Mouse (Mus musculus): ENCODE measurements around the gene Hist1h3i. TPM values are rescaled to one million over a fixed set of nuclear protein-coding genes. Genes with fewer than 3 reads are reported as not detected.
A peak's percentile ranks its signal among the peaks of the same experiment; 100 is the strongest.
"Not testable (repeated sequence)": the region's sequence is repeated elsewhere in the genome, so short reads cannot be mapped to it uniquely, and the experiment has no call there.

The Hist1h3i gene
- total RNA-seq (2022) = 10 to 100 TPM in 1 of 4 experiments, 1 to 10 TPM in 3; 6.6 to 10.5 (median 8.8) TPM

DNA sequence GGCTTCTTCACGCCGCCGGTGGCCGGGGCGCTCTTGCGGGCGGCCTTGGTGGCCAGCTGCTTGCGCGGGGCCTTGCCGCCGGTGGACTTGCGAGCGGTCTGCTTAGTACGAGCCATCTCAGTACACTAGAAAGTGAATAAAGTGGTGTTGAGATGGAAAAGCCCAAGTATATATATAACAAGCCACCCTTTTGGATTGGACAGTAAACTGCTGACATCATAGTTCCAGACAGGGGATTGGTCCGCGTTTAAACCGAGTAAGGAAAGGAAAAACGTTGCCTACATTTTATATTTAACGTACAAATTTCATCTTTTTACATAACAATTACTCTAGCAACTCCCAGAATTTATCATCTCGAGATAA lies at the start of gene Hist1h3i:
Hist1h3i (minus strand) TSS at position 116 of the 363 bp plus-strand sequence.
- DNase-seq (ENCODE audit: low spot score) = peak; percentile 84

DNA sequence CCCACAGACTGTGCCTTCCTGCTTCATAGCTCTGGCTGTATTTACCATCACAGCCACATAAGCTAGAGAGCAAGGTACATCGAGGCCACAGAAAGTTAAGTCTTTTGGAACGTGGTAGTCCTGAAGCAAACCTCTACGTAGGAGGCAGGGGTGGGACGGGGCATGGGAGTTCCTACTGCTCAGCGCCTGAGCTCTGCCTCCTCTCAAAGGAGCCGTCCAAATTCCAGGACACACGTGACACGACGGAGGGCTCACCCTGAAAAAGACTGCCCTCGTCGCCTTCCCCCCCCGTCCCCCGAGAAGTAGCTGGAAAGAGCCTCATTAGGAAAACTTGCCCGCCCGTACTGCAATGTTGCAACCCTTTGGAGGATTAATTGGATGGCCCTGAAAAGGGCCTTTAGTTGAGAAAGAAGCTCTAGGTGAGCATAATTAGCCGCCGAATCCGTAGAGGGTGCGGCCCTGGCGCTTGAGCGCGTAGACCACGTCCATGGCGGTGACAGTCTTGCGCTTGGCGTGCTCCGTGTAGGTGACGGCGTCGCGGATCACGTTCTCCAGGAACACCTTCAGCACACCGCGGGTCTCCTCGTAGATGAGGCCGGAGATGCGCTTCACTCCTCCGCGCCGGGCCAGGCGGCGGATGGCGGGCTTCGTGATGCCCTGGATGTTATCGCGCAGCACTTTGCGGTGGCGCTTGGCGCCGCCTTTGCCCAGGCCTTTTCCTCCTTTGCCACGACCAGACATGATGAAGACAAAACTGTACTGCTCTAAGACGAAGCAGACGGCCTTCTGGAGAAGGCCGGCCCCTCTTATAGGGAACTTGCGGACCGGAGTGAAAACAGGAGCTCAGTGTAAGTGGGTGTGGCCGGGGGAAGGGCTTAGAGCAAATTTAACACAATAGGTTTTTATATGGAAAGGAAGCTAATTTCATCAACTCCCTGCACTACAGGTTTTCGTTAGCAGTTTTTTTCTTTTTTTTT lies 48.5 kb upstream of the Hist1h3i start, which contains the start of gene Hist1h4n:
Hist1h4n (minus strand) TSS at position 779 of the 977 bp plus-strand sequence.
- DNase-seq (ENCODE audit: low spot score) = peak; percentile 41

DNA sequence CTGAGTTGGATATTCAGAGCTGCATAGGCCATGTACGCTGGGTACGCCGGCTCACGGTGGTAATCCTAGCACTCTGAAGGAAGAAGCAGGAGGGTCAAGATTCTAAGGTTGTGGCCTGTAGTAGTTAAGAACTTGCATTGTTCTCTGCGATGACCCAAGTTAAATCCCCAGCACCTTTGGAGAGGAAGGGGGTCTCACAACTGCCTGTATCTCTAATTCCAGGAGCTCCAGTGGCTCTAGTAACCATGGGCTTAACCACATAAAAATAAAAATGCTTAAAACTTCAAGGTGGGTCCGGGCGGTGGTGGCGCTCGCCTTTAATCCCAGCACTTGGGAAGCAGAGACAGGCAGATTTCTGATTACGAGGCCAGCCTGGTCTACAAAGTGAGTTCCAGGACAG lies 47.2 kb upstream of the Hist1h3i start:
- DNase-seq (ENCODE audit: low spot score) = no peak

DNA sequence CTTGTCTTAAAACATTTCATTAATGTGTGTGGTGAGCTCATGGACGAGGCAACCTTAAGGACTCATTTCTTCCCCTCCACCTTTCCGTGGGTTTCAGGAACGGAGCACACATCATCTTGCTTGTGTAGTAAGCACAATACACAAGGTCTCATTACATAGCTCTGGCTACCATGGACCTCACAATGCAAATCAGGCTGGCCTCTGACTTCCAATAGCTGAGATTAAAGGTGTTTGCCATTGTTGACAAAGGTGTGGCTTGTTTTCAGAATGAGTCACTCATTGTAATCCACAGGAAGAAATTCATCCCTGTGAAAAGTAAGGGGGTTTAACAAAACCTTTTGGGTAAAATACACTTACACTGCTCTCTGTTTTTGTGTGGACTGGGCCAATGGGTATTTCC lies 45.3 kb upstream of the Hist1h3i start:
- DNase-seq (ENCODE audit: low spot score) = no peak

DNA sequence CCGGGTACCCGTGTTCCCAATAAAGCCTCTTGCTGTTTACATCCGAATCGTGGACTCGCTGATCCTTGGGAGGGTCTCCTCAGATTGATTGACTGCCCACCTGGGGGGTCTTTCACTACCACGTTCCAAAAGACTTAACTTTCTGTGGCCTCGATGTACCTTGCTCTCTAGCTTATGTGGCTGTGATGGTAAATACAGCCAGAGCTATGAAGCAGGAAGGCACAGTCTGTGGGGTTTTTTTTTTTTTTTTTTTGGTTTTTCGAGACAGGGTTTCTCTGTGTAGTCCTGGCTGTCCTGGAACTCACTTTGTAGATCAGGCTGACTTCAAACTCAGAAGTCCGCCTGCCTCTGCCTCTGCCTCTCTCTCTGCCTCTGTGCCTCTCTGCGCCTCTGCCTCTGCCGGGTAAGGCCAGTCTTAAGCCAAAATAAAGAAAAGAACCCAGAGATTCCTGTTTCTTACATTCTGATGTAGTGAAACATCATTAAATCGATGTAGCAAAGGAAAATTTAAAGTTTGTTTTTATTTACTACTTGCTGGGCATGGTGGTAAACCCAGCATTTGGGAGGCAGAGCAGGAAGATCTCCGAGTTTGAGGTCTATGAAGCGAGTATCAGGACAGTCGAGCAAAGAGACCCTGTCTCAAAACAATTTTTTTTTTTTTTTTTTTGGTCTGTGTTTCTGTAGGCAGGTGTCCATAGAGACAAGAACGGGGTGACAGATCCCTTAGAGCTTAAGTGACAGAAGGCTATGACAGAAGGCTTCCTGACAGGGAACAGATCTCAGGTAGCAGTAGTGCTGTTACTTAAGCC lies 37.1 kb upstream of the Hist1h3i start:
- not testable (repeated sequence) for DNase-seq (ENCODE audit: low spot score)

DNA sequence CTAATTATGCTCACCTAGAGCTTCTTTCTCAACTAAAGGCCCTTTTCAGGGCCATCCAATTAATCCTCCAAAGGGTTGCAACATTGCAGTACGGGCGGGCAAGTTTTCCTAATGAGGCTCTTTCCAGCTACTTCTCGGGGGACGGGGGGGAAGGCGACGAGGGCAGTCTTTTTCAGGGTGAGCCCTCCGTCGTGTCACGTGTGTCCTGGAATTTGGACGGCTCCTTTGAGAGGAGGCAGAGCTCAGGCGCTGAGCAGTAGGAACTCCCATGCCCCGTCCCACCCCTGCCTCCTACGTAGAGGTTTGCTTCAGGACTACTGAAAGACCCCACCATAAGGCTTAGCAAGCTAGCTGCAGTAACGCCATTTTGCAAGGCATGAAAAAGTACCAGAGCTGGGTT lies 28.9 kb upstream of the Hist1h3i start:
- not testable (repeated sequence) for DNase-seq (ENCODE audit: low spot score)

DNA sequence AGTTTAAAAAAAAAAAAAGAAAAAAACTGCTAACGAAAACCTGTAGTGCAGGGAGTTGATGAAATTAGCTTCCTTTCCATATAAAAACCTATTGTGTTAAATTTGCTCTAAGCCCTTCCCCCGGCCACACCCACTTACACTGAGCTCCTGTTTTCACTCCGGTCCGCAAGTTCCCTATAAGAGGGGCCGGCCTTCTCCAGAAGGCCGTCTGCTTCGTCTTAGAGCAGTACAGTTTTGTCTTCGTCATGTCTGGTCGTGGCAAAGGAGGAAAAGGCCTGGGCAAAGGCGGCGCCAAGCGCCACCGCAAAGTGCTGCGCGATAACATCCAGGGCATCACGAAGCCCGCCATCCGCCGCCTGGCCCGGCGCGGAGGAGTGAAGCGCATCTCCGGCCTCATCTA lies 28.4 kb upstream of the Hist1h3i start, which contains the start of gene Hist1h4m:
Hist1h4m (plus strand) TSS at position 208 of the 400 bp plus-strand sequence.
- DNase-seq (ENCODE audit: low spot score) = peak; percentile 61

DNA sequence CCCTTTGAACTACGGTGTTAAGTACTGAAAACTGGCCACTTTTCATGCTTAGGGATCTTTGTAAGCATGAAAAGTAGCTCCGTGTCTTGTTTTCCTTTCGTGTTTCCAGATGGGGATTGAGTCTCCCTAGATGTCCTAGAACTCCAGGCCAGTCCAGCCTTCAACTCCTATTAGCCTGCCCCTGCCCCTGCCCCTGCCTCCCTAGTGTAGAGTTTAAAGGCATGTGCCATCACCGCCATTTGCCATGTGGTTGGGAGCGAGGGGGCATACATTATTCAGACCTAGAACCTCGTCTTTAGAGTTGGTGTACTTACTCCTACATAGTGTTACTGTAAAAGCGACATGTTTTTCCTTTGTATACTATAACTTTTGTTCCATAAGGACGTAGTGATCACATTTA lies 27.9 kb upstream of the Hist1h3i start:
- not testable (repeated sequence) for DNase-seq (ENCODE audit: low spot score)

DNA sequence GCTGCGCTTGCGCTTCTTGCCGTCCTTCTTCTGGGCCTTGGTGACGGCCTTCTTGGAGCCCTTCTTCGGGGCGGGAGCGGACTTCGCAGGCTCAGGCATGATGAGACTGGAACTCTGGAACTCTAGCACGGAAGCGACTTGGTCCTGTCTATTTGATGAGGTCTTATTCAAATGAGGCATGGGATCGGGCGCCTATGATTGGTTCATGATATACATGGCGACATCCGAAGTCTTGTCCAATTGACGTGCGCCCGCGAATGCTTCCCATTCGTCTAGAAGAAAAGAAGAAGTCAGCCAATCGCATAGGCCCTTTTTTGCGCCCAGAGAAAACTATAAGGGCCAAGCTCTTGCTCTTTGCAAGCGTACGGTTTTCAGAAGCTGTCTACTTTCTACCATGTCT lies 26.9 kb upstream of the Hist1h3i start, which contains the start of the genes Hist1h2bq and Hist1h2ao:
Hist1h2bq (minus strand) TSS at position 125 of the 400 bp plus-strand sequence.
Hist1h2ao (plus strand) TSS at position 393 of the 400 bp plus-strand sequence.
- not testable (repeated sequence) for DNase-seq (ENCODE audit: low spot score)

DNA sequence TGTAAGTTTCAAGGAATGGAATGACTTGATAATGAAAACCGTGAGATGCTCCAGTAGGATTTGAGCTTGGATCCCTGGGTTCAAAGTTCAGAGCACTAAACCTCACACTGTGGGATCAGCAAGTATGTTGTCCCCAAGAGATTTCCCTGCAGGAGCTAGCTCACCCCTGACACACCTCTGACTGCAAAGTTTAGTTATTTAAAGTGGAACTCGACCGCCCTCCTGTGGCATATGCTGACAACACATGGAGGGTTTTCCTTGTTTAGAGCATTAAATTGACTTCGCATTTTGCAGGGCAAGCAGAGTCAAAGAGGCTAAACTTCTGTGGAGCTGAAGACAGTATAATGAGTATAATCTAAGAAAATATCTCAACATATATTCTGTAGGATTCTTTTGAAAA lies 19.9 kb upstream of the Hist1h3i start:
- not testable (repeated sequence) for DNase-seq (ENCODE audit: low spot score)

DNA sequence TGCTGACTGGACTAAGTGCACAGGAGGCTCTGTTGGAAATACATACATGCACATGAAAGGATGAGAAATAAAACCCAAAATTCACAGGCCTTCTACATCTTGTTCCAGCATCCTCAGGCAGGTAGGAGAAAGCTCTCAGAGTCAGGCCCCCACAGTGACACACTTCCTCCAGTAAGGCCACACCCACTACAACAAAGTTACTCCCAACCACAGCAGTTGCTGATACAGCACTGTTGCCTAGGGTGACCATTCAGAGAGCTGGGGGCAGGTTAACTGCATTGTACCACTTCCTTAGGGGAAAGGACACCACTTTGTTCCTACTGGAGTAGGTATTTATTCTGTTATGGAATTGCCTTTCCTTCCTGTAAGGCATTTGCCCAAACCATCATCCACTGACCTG lies 14.0 kb upstream of the Hist1h3i start:
- DNase-seq (ENCODE audit: low spot score) = not testable (repeated sequence)

DNA sequence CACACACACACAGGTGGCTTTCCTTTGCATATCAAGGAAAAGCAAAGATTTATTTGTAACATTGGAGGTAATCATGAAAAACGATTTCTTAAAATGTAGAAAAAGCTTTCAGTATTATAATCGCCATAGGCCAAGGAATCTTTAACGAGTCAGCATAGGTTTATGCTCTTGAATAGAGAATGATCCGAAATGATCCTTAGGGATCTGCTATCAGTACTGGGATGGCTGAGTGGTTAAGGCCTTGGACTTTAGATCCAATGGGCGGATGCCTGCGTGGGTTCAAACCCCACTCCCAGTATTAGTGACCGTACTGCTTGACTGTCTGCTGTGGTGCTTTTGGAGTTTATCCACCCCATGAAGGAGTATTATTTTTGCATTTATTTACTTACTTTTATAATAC lies 12.4 kb upstream of the Hist1h3i start:
- DNase-seq (ENCODE audit: low spot score) = no peak

DNA sequence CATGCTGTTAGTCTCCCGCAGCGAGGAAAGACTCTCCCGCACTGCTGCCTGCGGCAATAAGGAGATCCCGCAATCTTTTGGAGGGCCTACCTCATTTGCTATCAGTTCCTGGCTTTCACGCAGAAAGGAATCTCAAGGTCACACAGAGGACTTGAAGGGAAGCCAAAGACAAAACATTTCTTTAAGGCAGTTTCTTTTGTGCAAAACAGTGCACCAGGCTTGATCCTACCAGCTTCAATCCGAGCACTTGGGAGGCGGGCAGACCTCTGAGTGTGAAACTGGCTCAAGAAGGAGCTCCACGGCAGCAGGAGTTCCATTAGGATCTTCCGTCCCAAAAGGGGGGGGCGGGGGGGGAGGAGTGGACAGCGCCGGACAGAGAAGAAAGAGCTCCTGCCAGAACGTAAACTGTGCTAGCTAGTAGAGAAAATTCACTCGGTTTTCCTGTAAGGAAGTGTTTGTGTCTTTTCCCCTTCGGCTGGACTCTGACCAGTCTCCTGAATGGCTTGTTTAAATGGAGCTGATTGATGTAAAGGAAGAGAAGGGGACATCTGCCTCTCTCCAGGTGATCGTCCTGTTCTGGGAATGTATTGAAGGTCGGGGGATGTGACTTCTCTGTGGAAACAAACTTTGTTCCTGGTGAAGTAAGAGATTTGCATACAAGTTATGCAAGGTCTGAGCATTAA lies 7.6 kb upstream of the Hist1h3i start:
- no peak for DNase-seq (ENCODE audit: low spot score)

DNA sequence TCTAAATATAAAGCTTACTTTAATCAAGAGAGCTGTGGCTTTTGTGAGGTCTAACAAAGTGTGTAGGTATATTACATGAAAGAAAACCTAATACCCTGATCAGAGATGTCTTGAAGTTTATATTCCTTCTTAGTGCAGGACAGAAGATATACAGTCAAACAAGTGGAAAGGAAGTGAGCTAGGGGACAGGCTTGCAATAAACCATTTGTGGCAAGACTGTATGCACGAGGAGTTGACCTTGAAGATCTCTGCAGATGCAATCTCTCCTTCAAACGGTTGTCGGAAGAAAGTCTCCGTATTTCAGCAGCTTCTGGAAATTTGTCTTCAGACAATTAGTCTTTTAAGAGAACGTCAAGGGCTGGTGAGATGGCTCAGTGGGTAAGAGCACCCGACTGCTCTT lies 6.8 kb upstream of the Hist1h3i start:
- no peak for DNase-seq (ENCODE audit: low spot score)

DNA sequence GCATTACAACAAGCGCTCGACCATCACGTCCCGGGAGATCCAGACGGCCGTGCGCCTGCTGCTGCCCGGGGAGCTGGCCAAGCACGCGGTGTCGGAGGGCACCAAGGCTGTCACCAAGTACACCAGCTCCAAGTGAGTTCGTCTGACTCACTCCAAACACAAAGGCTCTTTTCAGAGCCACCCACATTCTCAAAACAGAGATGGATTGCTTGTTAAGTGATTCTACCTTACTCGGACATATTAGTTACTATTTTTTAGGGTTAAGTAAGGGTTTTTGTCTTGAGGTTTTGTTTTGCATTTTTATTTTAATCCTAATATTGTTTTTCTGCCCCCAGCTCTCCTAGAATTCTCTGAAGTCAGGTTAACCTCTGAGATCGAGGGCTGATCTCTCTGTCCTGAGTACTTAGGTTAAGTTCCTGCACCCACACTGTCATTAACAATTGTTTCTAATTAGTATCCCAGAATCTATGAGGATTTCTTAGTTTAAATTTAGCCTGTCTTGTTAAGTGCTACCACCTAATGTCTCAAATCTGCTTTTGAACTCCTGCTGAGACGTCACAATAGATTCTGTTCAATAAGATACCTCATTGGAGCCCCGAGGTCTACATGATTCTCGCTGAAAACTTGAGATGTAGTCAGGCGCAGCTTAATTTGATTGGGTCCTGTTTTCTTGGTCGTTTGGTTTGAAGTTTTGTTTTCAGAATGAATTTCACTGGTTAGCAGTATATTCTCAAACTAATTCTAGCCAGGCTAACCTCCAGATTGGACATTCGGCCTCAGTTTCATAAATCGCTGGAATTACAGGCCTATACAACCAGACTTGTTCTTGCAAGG lies 4.8 kb upstream of the Hist1h3i start:
- no peak for DNase-seq (ENCODE audit: low spot score)

DNA sequence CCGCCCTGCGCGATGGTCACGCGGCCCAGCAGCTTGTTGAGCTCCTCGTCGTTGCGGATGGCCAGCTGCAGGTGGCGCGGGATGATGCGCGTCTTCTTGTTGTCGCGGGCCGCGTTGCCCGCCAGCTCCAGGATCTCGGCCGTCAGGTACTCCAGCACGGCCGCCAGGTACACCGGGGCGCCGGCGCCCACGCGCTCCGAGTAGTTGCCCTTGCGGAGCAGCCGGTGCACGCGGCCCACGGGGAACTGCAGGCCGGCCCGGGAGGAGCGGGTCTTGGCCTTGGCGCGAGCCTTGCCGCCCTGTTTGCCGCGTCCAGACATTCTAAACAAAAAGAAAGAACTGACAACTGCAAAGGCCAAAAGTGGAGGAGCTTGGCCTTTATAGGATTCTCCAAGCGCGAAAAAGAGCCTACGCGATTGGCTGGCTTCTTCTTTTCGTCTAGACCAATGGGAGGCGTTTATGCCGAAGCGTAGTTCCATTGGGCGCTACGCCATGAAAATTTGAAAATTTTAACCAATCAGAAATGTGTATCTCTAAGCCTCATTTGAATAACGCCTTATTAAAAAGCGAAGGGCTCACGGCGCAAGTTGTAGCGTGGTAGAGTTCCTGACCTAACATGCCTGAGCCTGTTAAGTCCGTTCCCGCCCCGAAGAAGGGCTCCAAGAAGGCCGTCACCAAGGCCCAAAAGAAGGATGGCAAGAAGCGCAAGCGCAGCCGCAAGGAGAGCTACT lies 3.9 kb upstream of the Hist1h3i start, which contains the start of the genes Hist1h2an and Hist1h2bp:
Hist1h2an (minus strand) TSS at position 320 of the 731 bp plus-strand sequence.
Hist1h2bp (plus strand) TSS at position 563 of the 731 bp plus-strand sequence.
- peak; percentile 96 for DNase-seq (ENCODE audit: low spot score)

DNA sequence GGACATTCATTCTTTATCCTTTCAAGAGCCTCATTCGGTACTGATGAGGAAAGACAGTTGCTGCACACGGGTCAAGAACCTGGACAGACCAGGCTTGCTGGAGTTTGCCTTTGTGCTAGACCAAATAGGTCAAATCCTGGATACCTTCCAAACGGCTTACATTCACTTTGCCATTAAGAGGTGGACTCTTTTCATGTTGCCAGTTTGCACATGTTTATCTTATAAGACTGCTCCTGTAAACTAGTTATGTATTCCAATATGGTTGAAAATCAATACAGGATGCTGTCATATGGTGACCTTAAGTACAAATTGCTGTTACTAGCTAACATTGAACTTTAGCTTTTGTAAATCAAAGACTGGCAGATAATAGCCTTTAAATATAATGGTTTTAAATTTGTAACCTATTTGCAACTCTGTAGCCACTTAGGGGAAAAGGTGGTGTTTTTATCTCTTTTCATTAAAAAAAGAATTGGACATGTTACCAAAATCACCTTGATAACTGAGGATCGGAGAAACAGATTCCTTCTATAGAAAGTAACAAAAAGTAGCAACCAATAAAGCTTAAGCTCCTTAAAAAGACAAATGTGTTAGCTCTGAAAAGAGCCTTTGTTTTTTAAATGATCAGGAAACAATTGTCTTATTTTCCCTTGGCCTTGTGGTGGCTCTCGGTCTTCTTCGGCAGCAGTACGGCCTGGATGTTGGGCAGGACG lies 3.2 kb upstream of the Hist1h3i start:
- DNase-seq (ENCODE audit: low spot score) = no peak

DNA sequence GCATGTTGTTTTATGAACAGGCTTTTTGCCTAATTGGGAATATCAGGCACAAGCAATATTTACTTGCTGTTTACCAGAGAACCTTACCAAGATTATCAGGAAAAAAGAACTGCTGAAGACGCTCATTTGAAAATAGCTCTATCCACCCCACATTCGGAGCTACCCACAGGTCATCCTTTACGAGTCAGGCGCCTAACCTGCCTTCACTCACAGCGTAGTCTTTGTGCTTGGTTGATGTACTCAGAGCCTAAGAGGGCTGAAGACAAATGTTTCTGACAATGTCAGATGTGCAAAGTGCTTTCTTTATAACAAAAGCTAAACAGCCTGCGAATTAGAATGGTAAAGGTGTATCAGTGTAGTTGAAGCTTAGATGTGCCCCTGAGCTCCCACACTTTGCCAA lies 1.1 kb upstream of the Hist1h3i start:
- no peak for DNase-seq (ENCODE audit: low spot score)

DNA sequence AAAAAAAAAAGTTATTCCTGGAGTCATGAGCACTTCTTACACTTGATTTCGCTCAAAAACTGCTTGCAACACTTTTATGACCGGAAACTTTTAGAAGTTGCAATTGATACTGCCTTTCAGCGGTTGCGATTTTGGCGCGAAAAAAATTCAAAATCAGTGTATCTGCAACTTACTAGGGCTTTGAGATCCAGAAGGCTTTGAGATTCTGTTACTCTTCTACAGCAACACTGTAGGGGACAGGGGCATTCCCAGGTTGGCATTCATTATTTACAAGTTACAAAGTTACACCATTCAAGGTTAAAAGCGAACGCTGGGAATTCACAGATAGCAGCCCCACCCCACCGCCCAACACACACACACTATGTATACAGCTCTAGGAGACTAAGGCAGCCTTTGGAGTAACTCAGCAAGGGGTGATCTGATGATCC lies 578 bp upstream of the Hist1h3i start:
- DNase-seq (ENCODE audit: low spot score) = no peak
